Mouse (Mus musculus): ENCODE measurements around the gene Vamp3.

DNA sequence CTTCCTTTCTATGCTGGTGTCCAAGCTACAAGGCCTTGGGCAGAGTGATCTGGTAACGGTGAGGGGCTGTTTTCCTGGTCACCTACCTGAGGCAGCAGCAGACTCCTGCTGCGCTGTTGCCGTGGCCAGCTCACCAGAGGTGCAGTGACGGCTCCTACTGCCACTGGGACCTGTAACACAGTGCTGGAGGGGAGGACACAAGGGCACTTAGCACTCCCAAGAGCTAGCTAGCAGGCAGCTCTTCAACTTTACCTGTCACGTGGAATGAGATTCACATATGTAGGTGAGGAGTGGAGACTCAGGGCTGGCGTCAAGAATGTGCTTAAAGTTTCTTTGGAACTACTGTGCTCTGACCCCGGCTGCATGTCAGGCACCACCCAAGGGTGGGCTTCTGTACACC is 47.4 kb downstream of the Vamp3 start:
- TF ChIP-seq POLR2A (IDR thresholded peaks at IDR 0.05; ENCODE audit: low read depth, low read length) (no peak), USF1 (IDR thresholded peaks at IDR 0.05; ENCODE audit: low read depth, low read length) (no peak)
